Mouse (Mus musculus) brain, embryonic 14.5 days (tissue): ENCODE data around the gene Spata5. TPM values are rescaled to one million over a fixed set of nuclear protein-coding genes. Genes with fewer than 3 reads are reported as not detected.

Experiments
- DNase-seq: peaks from one replicate; pipeline ENCODE4 v3.0.0-alpha.2; 2011; ENCODE audit warnings: low read depth
- CTCF ChIP-seq: fragments of 200-500 bp; IDR thresholded peaks from 2 replicates; pipeline ENCODE4 v1.5.1; 2012; ENCODE audit warnings: inconsistent platforms, mild to moderate bottlenecking, moderate library complexity, borderline replicate concordance; ENCODE audit not compliant: insufficient read depth, insufficient read length; ENCODE audit errors: extremely low read depth
- POLR2A ChIP-seq: fragments of 200-500 bp; IDR thresholded peaks from 2 replicates; pipeline ENCODE4 v1.6.1; 2012; ENCODE audit warnings: mild to moderate bottlenecking, inconsistent platforms, borderline replicate concordance; ENCODE audit not compliant: poor library complexity, insufficient read depth, insufficient read length, severe bottlenecking; ENCODE audit errors: extremely low read depth
- polyA plus RNA-seq: library from polyadenylated mRNA; depleted of rRNA; stranded (reverse); fragments of >200 nt; gene quantifications from 2 replicates; pipeline ENCODE4 v1.2.3, GENCODE M21; 2012; rRNA removed

The Spata5 gene
- polyA plus RNA-seq, 1 experiment: 12.3 TPM

DNA sequence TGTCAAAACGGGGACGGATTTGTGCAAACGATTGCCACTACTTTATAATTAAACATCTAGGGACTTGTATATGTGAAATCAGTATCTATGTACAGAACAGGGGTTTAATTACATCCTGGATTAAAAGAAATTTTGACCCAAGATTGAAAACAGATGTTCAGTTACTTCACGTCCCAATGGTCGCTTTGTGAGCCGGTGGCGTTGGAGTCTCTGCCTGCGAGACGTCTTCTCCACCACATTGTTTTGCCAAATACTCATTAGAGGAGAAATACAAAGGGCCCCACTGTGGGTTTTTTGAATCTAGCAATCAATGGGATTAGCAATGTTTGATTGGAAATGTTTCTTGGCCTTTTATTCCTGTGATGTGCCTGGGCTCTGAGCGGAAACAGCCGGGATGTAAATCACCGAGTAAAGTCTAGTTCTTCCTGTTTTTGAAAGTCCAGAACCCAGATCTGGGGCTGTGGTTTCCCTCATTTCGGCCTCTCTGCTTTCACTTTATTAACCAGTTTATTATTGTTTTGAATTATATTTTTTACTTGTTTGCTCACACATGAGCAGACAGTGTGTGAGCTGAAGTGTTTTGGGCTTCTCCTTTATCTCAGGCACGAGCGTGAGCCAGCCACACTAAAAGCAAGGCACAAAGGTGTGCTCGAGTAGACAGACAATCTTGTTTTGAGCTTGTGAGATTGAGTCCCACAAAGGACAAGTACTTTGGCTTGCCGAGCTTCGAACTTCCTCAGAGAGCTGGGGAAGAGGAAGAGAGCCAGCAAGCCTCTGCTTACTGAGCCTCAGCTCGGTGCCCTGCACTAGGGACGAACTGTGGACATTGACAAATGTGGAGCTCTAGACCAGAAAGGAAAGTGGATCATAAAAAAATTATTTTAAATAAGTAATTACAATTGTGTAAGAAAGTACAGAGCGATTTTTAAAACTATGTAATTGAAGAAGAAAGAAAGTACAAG lies 197.2 kb downstream of the Spata5 start:
- DNase-seq: peak; percentile 62
- TF ChIP-seq POLR2A (no peak), CTCF (no peak)

Other genes with a start within 250 kb of the Spata5 start
- gene Il21, start 187.3 kb upstream of the Spata5 start, polyA plus RNA-seq: not detected in 2 replicates
- gene Bbs12, start 107.3 kb upstream of the Spata5 start, polyA plus RNA-seq: 3.3 and 3.9 TPM in 2 replicates
- 2.3 and 2.8 TPM in 2 replicates for gene Cetn4, start 107.2 kb upstream of the Spata5 start, polyA plus RNA-seq
- gene Fgf2, start 71.5 kb upstream of the Spata5 start, polyA plus RNA-seq: 0.58 and 0.88 TPM in 2 replicates
- gene Nudt6, start 315 bp downstream of the Spata5 start, polyA plus RNA-seq: 4.6 and 6.0 TPM in 2 replicates
- gene Spry1, start 220.1 kb downstream of the Spata5 start, polyA plus RNA-seq: 17.8 and 20.2 TPM in 2 replicates